Mouse (Mus musculus) WW6 (cell line): ENCODE measurements around the gene Srprb.

ENCODE experiments used
- DNase-seq: peaks from one replicate; pipeline ENCODE4 v3.0.0-alpha.2; 2013; ENCODE audit warnings: low read depth, low spot score

The Srprb gene

GRCm38 (mm10) chr9:103201561-103202260 lies at the start of gene Srprb:
TSS of gene Srprb (minus strand) at chr9:103202137.
- peak; percentile 79 for DNase-seq

GRCm38 (mm10) chr9:103248618-103249017 lies 46.7 kb upstream of the Srprb start:
- DNase-seq: no peak

GRCm38 (mm10) chr9:103246526-103247168 lies 44.7 kb upstream of the Srprb start:
- DNase-seq: no peak

- no peak for DNase-seq
Measured at GRCm38 (mm10) chr9:103243640-103244039, 41.7 kb upstream of the Srprb start.

GRCm38 (mm10) chr9:103241206-103241605 lies 39.3 kb upstream of the Srprb start:
- no peak for DNase-seq

- DNase-seq: no peak
Measured at GRCm38 (mm10) chr9:103239471-103239870, 37.5 kb upstream of the Srprb start.

- DNase-seq: no peak
Measured at GRCm38 (mm10) chr9:103234565-103235165, 32.7 kb upstream of the Srprb start.

- DNase-seq: no peak
Measured at GRCm38 (mm10) chr9:103234059-103234458, 32.1 kb upstream of the Srprb start.

GRCm38 (mm10) chr9:103233006-103233395 lies 31.1 kb upstream of the Srprb start:
- no peak for DNase-seq

- DNase-seq: no peak
Measured at GRCm38 (mm10) chr9:103232232-103233005, 30.5 kb upstream of the Srprb start.

GRCm38 (mm10) chr9:103230151-103230951 lies 28.4 kb upstream of the Srprb start, which contains the start of the genes Gm20425 and Trf:
TSS of gene Gm20425 (minus strand) at chr9:103230307.
TSS of gene Trf (minus strand) at chr9:103230444.
- DNase-seq: no peak

- DNase-seq: no peak
Measured at GRCm38 (mm10) chr9:103229037-103229867, 27.3 kb upstream of the Srprb start.

GRCm38 (mm10) chr9:103228370-103229003 lies 26.6 kb upstream of the Srprb start:
- DNase-seq: no peak

GRCm38 (mm10) chr9:103227760-103228159 lies 25.8 kb upstream of the Srprb start:
- DNase-seq: no peak

GRCm38 (mm10) chr9:103226806-103227205 lies 24.9 kb upstream of the Srprb start:
- DNase-seq: no peak

GRCm38 (mm10) chr9:103225464-103225863 lies 23.5 kb upstream of the Srprb start:
- DNase-seq: no peak

GRCm38 (mm10) chr9:103224721-103225120 lies 22.8 kb upstream of the Srprb start:
- no peak for DNase-seq

- DNase-seq: no peak
Measured at GRCm38 (mm10) chr9:103214281-103214680, 12.3 kb upstream of the Srprb start.

- no peak for DNase-seq
Measured at GRCm38 (mm10) chr9:103213631-103214030, 11.7 kb upstream of the Srprb start.
